Mouse (Mus musculus): ENCODE data around the gene Htra2. TPM values are rescaled to one million over a fixed set of nuclear protein-coding genes. Genes with fewer than 3 reads are reported as not detected.

The Htra2 gene
- polyA plus RNA-seq, 1 experiment from 2014 or later: 50.5 TPM

- Histone ChIP-seq H3K9ac (replicated peaks; ENCODE audit: low read depth) (no peak overlapping the region), H3K27ac (ENCODE audit: low read length) (no peak overlapping the region), H3K27me3 (replicated peaks; ENCODE audit: insufficient read depth, low read length) (no peaks in the 10 kb centered on the region), H3K4me3 (ENCODE audit: low read depth, low read length) (no peak overlapping the region), H3K4me1 (ENCODE audit: insufficient read depth, low read depth, low read length) (no peaks in the 10 kb centered on the region), H3K36me3 (ENCODE audit: insufficient read depth, low read length) (no peaks in the 10 kb centered on the region), H3K9me3 (ENCODE audit: low read length) (no peaks in the 10 kb centered on the region), H3K4me2 (replicated peaks; ENCODE audit: low read depth, low read length) (no peak overlapping the region)
- TF ChIP-seq CTCF (IDR thresholded peaks at IDR 0.05) (no peak), EP300 (IDR thresholded peaks at IDR 0.05) (no peak)
- ATAC-seq (no peak), DNase-seq (ENCODE audit: low spot score) (no peak)
- WGBS: 40% methylated on average over 6 of the region's 6 CpGs
Observed at GRCm38 (mm10) chr6:83095968-83096367, 40.9 kb upstream of the Htra2 start.

GRCm38 (mm10) chr6:83092416-83093127, 37.5 kb upstream of the Htra2 start:
- no peaks in the 10 kb centered on the region for H3K36me3 ChIP-seq (ENCODE audit: insufficient read depth, low read length)
- H3K4me3 ChIP-seq (ENCODE audit: low read depth, low read length): no peak overlapping the region
- H3K27ac ChIP-seq (ENCODE audit: low read length): no peak overlapping the region
- H3K4me1 ChIP-seq (ENCODE audit: insufficient read depth, low read depth, low read length): peaks cover 5% of the 10 kb centered on the region; the same call in 1 of the 2 replicates
- H3K4me2 ChIP-seq (replicated peaks; ENCODE audit: low read depth, low read length): no peak overlapping the region
- 18% methylated on average over 6 of the region's 6 CpGs for WGBS
- TF ChIP-seq EP300 (IDR thresholded peaks at IDR 0.05) (no peak), CTCF (IDR thresholded peaks at IDR 0.05) (no peak)
- DNase-seq (ENCODE audit: low spot score): no peak
- H3K9ac ChIP-seq (replicated peaks; ENCODE audit: low read depth): no peak overlapping the region
- no peaks in the 10 kb centered on the region for H3K9me3 ChIP-seq (ENCODE audit: low read length)
- H3K27me3 ChIP-seq (replicated peaks; ENCODE audit: insufficient read depth, low read length): peaks cover 9% of the 10 kb centered on the region; the same call in 1 of the 2 replicates
- peak; percentile 67 for ATAC-seq

- Histone ChIP-seq H3K4me1 (ENCODE audit: insufficient read depth, low read depth, low read length) (peaks cover 5% of the 10 kb centered on the region), H3K4me2 (replicated peaks; ENCODE audit: low read depth, low read length) (peak overlapping the region; percentile 50), H3K27ac (ENCODE audit: low read length) (no peak overlapping the region), H3K27me3 (replicated peaks; ENCODE audit: insufficient read depth, low read length) (peaks cover 28% of the 10 kb centered on the region; the same call in 1 of the 2 replicates), H3K36me3 (ENCODE audit: insufficient read depth, low read length) (no peaks in the 10 kb centered on the region), H3K4me3 (ENCODE audit: low read depth, low read length) (peak overlapping the region; percentile 16), H3K9me3 (ENCODE audit: low read length) (no peaks in the 10 kb centered on the region), H3K9ac (replicated peaks; ENCODE audit: low read depth) (no peak overlapping the region)
- DNase-seq (ENCODE audit: low spot score) (no peak), ATAC-seq (no peak)
- 16% methylated on average over 9 of the region's 9 CpGs for WGBS
- TF ChIP-seq CTCF (IDR thresholded peaks at IDR 0.05): no peak
- no peak for TF ChIP-seq EP300 (IDR thresholded peaks at IDR 0.05)
Observed at GRCm38 (mm10) chr6:83087926-83088260, 32.8 kb upstream of the Htra2 start.

- H3K9me3 ChIP-seq (ENCODE audit: low read length): no peaks in the 10 kb centered on the region
- no peak overlapping the region for H3K9ac ChIP-seq (replicated peaks; ENCODE audit: low read depth)
- DNase-seq (ENCODE audit: low spot score) (no peak), ATAC-seq (no peak; the same call in 1 of the 2 replicates)
- no peaks in the 10 kb centered on the region for H3K36me3 ChIP-seq (ENCODE audit: insufficient read depth, low read length)
- 2% methylated on average over 47 of the region's 47 CpGs for WGBS
- peaks cover 28% of the 10 kb centered on the region; the same call in 1 of the 2 replicates for H3K27me3 ChIP-seq (replicated peaks; ENCODE audit: insufficient read depth, low read length)
- peak overlapping the region; percentile 50 for H3K4me2 ChIP-seq (replicated peaks; ENCODE audit: low read depth, low read length)
- TF ChIP-seq CTCF (IDR thresholded peaks at IDR 0.05): no peak
- TF ChIP-seq EP300 (IDR thresholded peaks at IDR 0.05): no peak
- H3K4me1 ChIP-seq (ENCODE audit: insufficient read depth, low read depth, low read length): peaks cover 5% of the 10 kb centered on the region
- H3K27ac ChIP-seq (ENCODE audit: low read length): no peak overlapping the region
- peak overlapping the region; percentile 16 for H3K4me3 ChIP-seq (ENCODE audit: low read depth, low read length)
Observed at GRCm38 (mm10) chr6:83087205-83087925, 32.3 kb upstream of the Htra2 start.

- no peak within 1 kb of the TSS for H3K27ac ChIP-seq (ENCODE audit: low read length)
- DNase-seq (ENCODE audit: low spot score): no peak
Observed at GRCm38 (mm10) chr6:83086121-83087035, 31.3 kb upstream of the Htra2 start, which contains the start of gene Lbx2. TSS of gene Lbx2 (plus strand) at chr6:83086367.

More at GRCm38 (mm10) chr6:83086121-83087035, 31.3 kb upstream of the Htra2 start, which contains the start of gene Lbx2:
- H3K9me3 ChIP-seq (ENCODE audit: low read length): no peaks in the 10 kb centered on the region
- H3K36me3 ChIP-seq (ENCODE audit: insufficient read depth, low read length): no peaks in the 10 kb centered on the region
- H3K9ac ChIP-seq (replicated peaks; ENCODE audit: low read depth): no peak within 1 kb of the TSS
- H3K4me2 ChIP-seq (replicated peaks; ENCODE audit: low read depth, low read length): peak within 1 kb of the TSS; percentile 50
- peaks cover 5% of the 10 kb centered on the region for H3K4me1 ChIP-seq (ENCODE audit: insufficient read depth, low read depth, low read length)
- TF ChIP-seq EP300 (IDR thresholded peaks at IDR 0.05) (no peak), CTCF (IDR thresholded peaks at IDR 0.05) (no peak)
- H3K27me3 ChIP-seq (replicated peaks; ENCODE audit: insufficient read depth, low read length): peaks cover 28% of the 10 kb centered on the region; the same call in 1 of the 2 replicates
- peak within 1 kb of the TSS; percentile 16; the same call in 1 of the 2 replicates for H3K4me3 ChIP-seq (ENCODE audit: low read depth, low read length)
- 3% methylated on average over 35 of the region's 42 CpGs for WGBS
- ATAC-seq: no peak
